Mouse (Mus musculus): ENCODE results near the gene Cacna1b. TPM values are rescaled to one million over a fixed set of nuclear protein-coding genes. Genes with fewer than 3 reads are reported as not detected.

Cacna1b gene
- under 1 TPM in 1 of 2 experiments, not detected in 1; 0.45 TPM for polyA plus RNA-seq (2017; shearing (Covaris generic))

- no peak for ATAC-seq
These were observed at the start of gene Cacna1b for GRCm38 (mm10) chr2:24763115-24763557. Gene Cacna1b (minus strand): TSS chr2:24763152.

GRCm38 (mm10) chr2:24809746-24810145, 46.8 kb upstream of the Cacna1b start:
- ATAC-seq = no peak

DNA sequence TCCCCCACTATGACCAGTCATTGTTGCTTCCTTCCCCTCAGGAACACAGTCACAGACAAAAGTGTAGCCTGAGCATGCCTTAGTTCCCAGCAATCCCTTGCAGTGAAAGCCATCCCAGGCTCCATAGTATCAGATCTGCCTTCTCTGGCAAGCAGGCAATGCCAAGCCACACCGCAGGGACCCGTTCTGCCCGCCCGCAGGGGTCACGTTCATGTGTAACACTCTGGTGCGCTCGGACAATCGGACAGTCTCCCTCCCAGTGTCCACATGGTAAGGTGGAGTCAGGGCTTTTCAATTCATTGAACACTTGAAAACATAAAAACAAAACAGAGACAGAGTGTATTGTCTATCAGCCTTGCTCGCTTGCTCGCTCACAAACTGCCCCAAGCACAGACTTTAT, 44.7 kb upstream of the Cacna1b start:
- no peak for ATAC-seq

GRCm38 (mm10) chr2:24807036-24807435, 44.1 kb upstream of the Cacna1b start:
- ATAC-seq = no peak

DNA sequence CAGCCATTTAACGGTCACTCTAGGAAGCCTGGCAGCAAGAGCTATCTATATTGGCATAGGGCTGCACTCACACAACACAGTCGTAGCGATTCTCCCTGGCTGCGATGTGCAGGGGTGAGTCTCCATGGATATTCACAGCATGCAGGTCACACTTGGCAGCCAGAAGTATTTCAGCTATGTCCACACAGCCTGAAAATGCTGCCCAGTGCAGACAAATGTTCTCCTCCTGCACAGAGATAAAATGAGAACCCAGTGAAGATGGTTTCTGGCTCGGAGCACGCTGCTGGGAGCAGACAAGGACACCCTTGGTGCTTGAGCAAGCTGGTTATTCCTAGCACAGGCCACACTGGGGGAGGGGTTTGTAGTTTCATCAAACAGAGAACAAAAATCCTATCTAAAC, 43.2 kb upstream of the Cacna1b start:
- ATAC-seq = no peak

- ATAC-seq = no peak
These were observed 42.7 kb upstream of the Cacna1b start for GRCm38 (mm10) chr2:24805621-24806020.

GRCm38 (mm10) chr2:24796833-24797457, 34.0 kb upstream of the Cacna1b start:
- ATAC-seq = no peak

DNA sequence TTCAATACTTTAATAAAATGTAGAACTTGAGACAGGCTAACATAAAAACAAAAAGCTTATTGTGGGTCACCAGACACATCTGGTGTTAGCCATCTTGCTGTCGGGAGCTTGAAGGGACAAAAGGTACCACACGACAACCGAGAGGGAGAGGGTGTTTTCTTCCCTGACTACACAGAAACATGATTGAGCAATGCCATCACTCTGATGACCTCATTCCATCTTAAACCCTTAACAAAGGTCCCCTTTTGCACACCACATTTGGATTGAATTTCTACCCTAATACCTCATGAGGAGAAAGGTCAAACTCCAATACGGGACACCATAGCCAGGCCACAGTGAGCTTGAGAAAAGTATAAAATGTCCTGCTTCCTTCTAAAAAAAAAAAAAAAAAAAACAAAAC, 24.3 kb upstream of the Cacna1b start:
- no peak for ATAC-seq

GRCm38 (mm10) chr2:24781253-24781652, 18.3 kb upstream of the Cacna1b start:
- no peak for ATAC-seq

DNA sequence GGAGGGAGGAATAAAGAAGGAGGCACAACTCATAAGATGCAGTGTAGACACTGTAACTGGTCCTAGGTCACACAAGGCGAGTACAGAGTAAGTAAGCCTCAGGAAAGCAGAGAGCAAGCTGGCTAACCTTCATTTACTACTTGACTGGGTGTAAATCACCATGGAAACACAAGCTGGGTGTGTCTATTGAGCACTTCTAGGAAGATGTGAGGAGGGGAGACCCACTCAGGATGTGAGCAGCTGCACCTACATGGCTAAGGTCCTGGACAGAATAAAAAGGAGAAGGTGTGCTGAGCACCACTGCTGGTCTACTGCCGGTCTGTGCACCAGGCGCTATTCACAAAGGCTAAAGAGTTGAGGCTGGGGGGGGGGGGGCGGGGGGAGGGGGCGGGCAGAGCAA, 13.9 kb upstream of the Cacna1b start:
- peak; percentile 46 for ATAC-seq

GRCm38 (mm10) chr2:24775951-24776587, 13.1 kb upstream of the Cacna1b start:
- ATAC-seq = peak; percentile 69

- no peak for ATAC-seq
These were observed 11.9 kb upstream of the Cacna1b start for GRCm38 (mm10) chr2:24774832-24775231.

DNA sequence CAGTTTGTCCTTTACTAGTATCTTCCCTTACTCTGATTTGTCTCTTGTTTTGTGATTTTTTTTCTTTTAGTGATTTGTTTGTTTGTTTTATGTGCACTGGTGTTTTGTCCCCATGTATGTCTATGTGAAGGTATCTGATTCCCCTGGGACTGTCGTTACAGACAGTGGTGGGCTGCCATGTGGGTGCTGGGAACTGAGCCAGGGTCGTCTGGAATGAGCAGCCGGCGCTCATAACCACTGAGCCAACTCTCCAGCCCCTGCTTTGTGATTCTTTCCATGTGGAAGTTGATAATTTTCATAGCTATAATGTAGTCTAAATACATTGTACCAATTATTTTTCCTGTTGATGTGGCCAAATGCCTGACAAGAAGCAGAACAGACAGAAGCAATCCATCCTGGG, 7.9 kb upstream of the Cacna1b start:
- no peak for ATAC-seq

DNA sequence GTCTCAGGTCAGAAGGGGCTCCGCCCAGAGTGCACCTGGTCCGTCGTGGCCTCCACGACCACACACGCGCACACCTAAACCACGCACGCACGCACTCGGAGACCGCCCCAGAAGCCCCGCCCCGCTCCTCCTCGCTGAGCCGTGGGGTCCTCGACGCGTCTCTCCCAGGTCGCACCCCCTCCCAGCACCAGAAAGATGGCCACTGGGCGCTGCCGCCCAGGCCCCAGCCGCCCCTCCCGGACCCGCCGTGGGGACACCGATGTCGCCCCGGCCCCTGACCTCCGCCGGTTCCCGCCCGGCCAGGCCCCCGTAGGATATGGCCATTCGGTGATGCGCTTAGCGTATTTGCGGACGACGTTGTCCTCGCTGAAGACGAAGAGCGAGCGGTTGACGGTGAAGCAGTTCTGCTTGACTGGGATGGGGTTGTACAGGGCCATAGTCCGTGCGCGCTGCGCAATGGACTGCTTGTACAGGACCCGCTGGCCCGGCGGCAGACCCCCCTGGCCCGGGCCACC, 449 bp downstream of the Cacna1b start:
- no peak for ATAC-seq

GRCm38 (mm10) chr2:24761923-24762445, 968 bp downstream of the Cacna1b start:
- ATAC-seq = no peak

- ATAC-seq = no peak
These were observed 7.7 kb downstream of the Cacna1b start for GRCm38 (mm10) chr2:24755276-24755675.

DNA sequence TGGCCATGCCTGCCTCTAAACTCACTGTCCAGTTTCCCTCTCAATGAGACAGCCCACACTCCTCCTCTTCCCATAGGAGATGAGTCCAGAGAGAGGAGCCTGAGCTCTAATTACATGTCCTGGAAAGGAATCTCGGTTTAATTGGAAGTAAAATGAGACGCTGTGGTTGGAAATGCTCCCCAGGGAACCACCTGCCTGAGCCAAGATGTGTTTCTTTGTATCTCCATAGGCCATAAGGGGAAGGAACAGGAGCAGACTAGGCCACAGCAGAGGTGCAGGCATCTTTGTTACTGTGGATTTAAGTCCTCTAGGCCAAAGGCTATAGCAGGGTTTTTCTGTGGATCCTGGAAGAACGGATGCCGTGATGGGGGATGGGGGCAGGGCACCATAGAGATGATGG, 10.4 kb downstream of the Cacna1b start:
- no peak for ATAC-seq

- peak; percentile 41 for ATAC-seq
These were observed 12.9 kb downstream of the Cacna1b start for GRCm38 (mm10) chr2:24750051-24750450.

DNA sequence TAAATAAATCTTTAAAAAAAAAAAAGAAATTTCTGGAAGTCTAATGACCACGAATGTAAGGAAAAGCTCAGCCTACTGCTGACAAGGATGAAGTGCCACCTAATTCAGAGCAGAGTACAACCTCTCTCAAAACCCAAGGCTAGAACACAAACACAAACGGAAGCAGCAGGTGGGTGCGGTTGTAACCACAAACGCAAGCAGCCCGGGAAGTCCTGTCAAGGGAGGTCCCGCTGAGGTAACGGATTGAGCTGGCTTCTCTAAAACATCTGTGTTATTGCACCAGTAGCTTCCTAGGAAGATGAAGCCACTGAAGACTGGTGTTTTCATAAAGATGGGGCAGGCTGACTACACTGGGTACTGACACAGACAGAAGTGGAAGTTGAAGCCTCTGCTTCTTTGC, 15.1 kb downstream of the Cacna1b start:
- peak; percentile 56 for ATAC-seq

GRCm38 (mm10) chr2:24739701-24740100, 23.3 kb downstream of the Cacna1b start:
- no peak for ATAC-seq

DNA sequence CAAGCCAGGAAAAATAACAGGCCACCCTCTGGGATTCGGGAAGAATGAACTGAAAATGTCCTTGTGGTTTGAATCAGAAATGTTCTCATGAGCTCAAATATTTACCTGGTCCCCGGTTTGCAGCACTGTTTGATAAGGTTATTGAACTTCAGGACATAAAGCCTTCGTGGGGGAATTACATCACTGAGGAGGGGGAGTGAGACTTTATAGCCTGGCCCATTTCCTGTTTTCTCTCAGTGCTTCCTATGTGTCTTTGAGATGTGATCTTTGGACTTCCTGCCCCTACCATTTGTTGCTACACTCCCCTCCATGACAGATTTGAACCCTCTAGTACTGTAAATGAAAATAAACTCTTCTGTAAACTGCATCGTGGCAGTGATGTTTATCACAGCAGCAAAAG, 29.8 kb downstream of the Cacna1b start:
- peak; percentile 65 for ATAC-seq

DNA sequence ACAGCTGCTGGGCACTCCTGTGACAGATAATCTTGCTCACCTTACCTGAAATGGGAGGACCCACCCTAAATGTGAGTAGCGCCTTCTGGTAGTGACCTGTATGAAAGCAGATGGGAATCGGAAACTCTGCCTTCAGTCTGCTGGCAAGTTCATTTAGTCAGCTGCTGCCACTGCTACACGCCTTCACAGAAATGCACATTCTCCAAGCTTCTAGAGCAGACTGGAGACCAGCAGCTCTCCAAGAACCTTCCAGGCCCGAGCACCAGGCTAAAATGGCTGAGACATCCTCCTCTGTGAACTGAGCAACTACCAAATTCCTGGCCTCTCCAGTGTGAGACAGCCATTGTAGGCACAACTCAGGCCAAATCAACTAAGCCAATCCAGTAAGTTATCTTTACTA, 37.1 kb downstream of the Cacna1b start:
- ATAC-seq = no peak

DNA sequence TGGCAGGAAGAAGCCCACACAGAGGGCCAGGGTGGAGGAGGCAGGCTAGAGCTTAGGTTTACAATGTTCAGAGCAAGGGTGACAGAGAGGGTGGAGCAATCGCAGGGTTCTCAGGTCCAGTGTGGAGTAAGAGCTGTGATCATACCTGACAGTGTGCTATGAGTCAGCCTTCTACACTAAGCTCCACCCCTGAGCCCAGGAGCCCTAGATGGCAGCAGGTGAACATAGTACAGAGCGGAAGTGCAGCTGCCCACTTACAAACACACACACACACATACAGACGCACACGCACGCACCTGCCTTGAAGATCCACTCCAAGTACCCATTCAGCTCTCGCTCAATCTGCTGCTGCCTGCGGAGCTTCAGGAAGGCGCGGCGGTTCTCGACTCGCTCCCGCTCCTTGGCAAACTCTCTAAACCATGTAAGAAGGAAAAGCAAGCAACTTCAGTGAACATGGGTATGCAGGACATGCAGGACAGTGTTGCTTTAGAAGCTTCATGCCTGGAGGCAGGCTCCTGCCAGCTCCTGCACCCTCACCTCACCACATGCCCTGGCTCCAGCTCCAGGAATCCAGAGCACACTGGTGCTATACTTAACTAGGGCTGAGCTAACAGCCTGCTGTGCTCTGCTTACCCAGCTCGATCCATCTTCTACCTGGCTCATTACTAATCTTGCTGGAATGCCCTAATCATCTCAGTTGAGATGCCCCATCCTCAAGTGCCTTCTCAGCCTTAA, 43.1 kb downstream of the Cacna1b start:
- no peak for ATAC-seq

All from activated CD4-positive, CD25-positive, alpha-beta regulatory T cell, adult 4 months (primary cell).